Mouse (Mus musculus): ENCODE data around the gene Crybb2. TPM values are rescaled to one million over a fixed set of nuclear protein-coding genes. Genes with fewer than 3 reads are reported as not detected.

Gene Crybb2
- polyA plus RNA-seq, 1 experiment from 2014 or later: not detected

- no peak within 1 kb of the TSS for H3K9ac ChIP-seq (ENCODE audit: low read depth, low read length)
- TF ChIP-seq CTCF (IDR thresholded peaks at IDR 0.05; ENCODE audit: low read depth): no peak
- H3K27me3 ChIP-seq (ENCODE audit: insufficient read depth, low read length): no peaks in the 10 kb centered on the region
- no peak within 1 kb of the TSS for H3K4me3 ChIP-seq (replicated peaks; ENCODE audit: low read depth, low read length)
- no peak within 1 kb of the TSS for H3K27ac ChIP-seq
- H3K4me1 ChIP-seq (replicated peaks; ENCODE audit: insufficient read depth, low read length): no peaks in the 10 kb centered on the region
- DNase-seq (ENCODE audit: low spot score): no peak
- H3K36me3 ChIP-seq (ENCODE audit: insufficient read depth, low read length): no peaks in the 10 kb centered on the region
- ATAC-seq (replicated peaks; ENCODE audit: low FRiP score, low read depth): peak; percentile 22; the same call in 1 of the 2 replicates
- H3K4me2 ChIP-seq (ENCODE audit: low read length): no peak within 1 kb of the TSS
- WGBS: 61% methylated on average over 8 of the region's 8 CpGs
- 0 out of 2 replicates have a peak, but pooled peaks cover 3% of the 10 kb centered on the region for H3K9me3 ChIP-seq (replicated peaks; ENCODE audit: low read length)
These were observed 11.5 kb upstream of the Crybb2 start, which contains the start of gene Crybb3 for GRCm38 (mm10) chr5:113081439-113081838. TSS of gene Crybb3 (minus strand) at chr5:113081584.

- Histone ChIP-seq H3K36me3 (ENCODE audit: insufficient read depth, low read length) (no peaks in the 10 kb centered on the region), H3K9ac (ENCODE audit: low read depth, low read length) (no peak overlapping the region), H3K27me3 (ENCODE audit: insufficient read depth, low read length) (no peaks in the 10 kb centered on the region), H3K4me2 (ENCODE audit: low read length) (no peak overlapping the region), H3K9me3 (replicated peaks; ENCODE audit: low read length) (0 out of 2 replicates have a peak, but pooled peaks cover 3% of the 10 kb centered on the region), H3K4me3 (replicated peaks; ENCODE audit: low read depth, low read length) (no peak overlapping the region), H3K27ac (no peak overlapping the region), H3K4me1 (replicated peaks; ENCODE audit: insufficient read depth, low read length) (no peaks in the 10 kb centered on the region)
- no peak for TF ChIP-seq CTCF (IDR thresholded peaks at IDR 0.05; ENCODE audit: low read depth)
- ATAC-seq (replicated peaks; ENCODE audit: low FRiP score, low read depth) (no peak), DNase-seq (ENCODE audit: low spot score) (no peak)
- 83% methylated on average over 9 of the region's 9 CpGs for WGBS
These were observed 11.1 kb upstream of the Crybb2 start for GRCm38 (mm10) chr5:113081020-113081419.

DNA sequence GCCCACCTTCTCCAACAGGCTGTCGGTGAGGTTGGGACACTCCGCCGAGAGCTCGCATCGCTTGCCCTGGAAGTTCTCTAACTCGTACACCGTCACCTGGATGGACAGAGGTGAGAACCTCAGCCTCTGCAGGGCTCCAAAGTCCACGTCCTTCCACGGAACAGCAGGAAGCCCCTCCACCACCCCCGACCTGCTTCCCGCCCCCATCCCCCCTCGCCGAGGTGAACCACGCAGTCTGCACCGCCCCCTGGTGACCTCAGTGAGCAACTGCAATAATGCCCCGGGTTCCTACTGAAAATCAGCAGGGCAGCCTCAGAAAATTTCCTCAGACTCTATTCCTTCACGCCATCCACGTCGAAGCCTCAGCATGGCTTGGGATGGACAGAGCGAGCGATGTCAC, 9.9 kb upstream of the Crybb2 start:
- Histone ChIP-seq H3K36me3 (ENCODE audit: insufficient read depth, low read length) (no peaks in the 10 kb centered on the region), H3K27ac (no peak overlapping the region), H3K9ac (ENCODE audit: low read depth, low read length) (no peak overlapping the region), H3K4me3 (replicated peaks; ENCODE audit: low read depth, low read length) (no peak overlapping the region), H3K4me2 (ENCODE audit: low read length) (no peak overlapping the region), H3K9me3 (replicated peaks; ENCODE audit: low read length) (0 out of 2 replicates have a peak, but pooled peaks cover 3% of the 10 kb centered on the region), H3K4me1 (replicated peaks; ENCODE audit: insufficient read depth, low read length) (no peaks in the 10 kb centered on the region), H3K27me3 (ENCODE audit: insufficient read depth, low read length) (no peaks in the 10 kb centered on the region)
- peak; percentile 64 for TF ChIP-seq CTCF (IDR thresholded peaks at IDR 0.05; ENCODE audit: low read depth)
- 29% methylated on average over 21 of the region's 21 CpGs for WGBS
- DNase-seq (ENCODE audit: low spot score) (peak; percentile 51), ATAC-seq (replicated peaks; ENCODE audit: low FRiP score, low read depth) (no peak)

- TF ChIP-seq CTCF (IDR thresholded peaks at IDR 0.05; ENCODE audit: low read depth): peak; percentile 67
- H3K4me1 ChIP-seq (replicated peaks; ENCODE audit: insufficient read depth, low read length): no peaks in the 10 kb centered on the region
- peak; percentile 20 for DNase-seq (ENCODE audit: low spot score)
- H3K36me3 ChIP-seq (ENCODE audit: insufficient read depth, low read length): no peaks in the 10 kb centered on the region
- H3K27ac ChIP-seq: no peak overlapping the region
- no peaks in the 10 kb centered on the region for H3K27me3 ChIP-seq (ENCODE audit: insufficient read depth, low read length)
- no peak overlapping the region for H3K4me2 ChIP-seq (ENCODE audit: low read length)
- ATAC-seq (replicated peaks; ENCODE audit: low FRiP score, low read depth): no peak
- no peaks in the 10 kb centered on the region for H3K9me3 ChIP-seq (replicated peaks; ENCODE audit: low read length)
- 70% methylated on average over 5 of the region's 5 CpGs for WGBS
- no peak overlapping the region for H3K9ac ChIP-seq (ENCODE audit: low read depth, low read length)
- no peak overlapping the region for H3K4me3 ChIP-seq (replicated peaks; ENCODE audit: low read depth, low read length)
These were observed 8.8 kb upstream of the Crybb2 start for GRCm38 (mm10) chr5:113078686-113079085.

DNA sequence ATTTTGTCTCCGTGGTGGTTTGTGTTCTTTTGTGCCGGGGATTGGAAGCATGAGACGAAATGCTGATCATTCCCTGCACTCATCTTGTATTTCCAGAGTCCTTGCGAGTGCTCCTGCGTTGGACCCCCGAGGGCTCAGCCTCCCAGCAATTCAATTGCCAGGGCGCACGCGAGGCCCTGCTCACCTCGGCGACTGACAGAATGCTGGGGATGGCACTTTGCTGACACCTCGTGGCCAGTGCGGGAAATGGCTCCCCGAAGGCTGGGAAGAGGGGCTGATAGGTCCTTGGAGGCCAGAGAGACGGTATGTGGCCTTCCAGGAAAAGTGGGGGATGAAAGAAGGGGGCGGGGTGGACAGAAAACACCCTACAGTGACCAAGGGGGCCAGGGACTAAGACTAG, 15.6 kb downstream of the Crybb2 start:
- H3K4me3 ChIP-seq (replicated peaks; ENCODE audit: low read depth, low read length): no peak overlapping the region
- H3K4me1 ChIP-seq (replicated peaks; ENCODE audit: insufficient read depth, low read length): no peaks in the 10 kb centered on the region
- peak; percentile 98 for TF ChIP-seq CTCF (IDR thresholded peaks at IDR 0.05; ENCODE audit: low read depth)
- ATAC-seq (replicated peaks; ENCODE audit: low FRiP score, low read depth): no peak
- no peak overlapping the region for H3K4me2 ChIP-seq (ENCODE audit: low read length)
- WGBS: 3% methylated on average over 16 of the region's 16 CpGs
- no peaks in the 10 kb centered on the region for H3K27me3 ChIP-seq (ENCODE audit: insufficient read depth, low read length)
- no peak overlapping the region for H3K27ac ChIP-seq
- H3K9me3 ChIP-seq (replicated peaks; ENCODE audit: low read length): no peaks in the 10 kb centered on the region
- H3K36me3 ChIP-seq (ENCODE audit: insufficient read depth, low read length): no peaks in the 10 kb centered on the region
- H3K9ac ChIP-seq (ENCODE audit: low read depth, low read length): no peak overlapping the region
- DNase-seq (ENCODE audit: low spot score): peak; percentile 76

DNA sequence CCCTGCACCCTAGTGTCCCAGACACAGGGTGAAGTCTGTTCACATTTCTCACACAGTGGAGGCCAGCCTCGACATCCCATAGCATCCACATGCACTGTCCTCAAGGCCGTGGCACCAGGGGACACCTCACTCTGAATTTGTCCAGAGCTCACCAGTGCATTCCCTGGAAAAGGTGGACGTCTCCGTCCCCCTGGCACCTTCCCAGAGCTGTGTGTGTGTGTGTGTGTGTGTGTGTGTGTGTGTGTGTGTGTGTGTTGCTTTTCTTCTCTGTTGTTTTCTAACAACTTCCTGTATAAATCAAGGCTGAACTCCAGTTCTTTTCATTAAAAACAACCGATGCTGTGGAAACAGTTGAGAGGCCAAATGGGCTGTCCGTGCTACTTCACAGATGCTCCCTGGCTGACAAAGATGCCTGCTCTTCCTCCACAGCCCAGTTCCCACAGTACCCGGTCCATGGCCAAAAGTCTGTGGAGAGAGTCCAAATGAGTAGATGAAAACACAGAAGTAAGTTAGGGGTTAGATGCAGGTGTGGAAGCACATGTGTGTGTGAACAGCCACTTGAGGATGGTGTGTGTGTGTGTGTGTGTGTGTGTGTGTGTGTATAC, 19.2 kb downstream of the Crybb2 start:
- Histone ChIP-seq H3K36me3 (ENCODE audit: insufficient read depth, low read length) (no peaks in the 10 kb centered on the region), H3K4me2 (ENCODE audit: low read length) (no peak overlapping the region), H3K27me3 (ENCODE audit: insufficient read depth, low read length) (no peaks in the 10 kb centered on the region), H3K27ac (no peak overlapping the region), H3K4me1 (replicated peaks; ENCODE audit: insufficient read depth, low read length) (no peaks in the 10 kb centered on the region), H3K9me3 (replicated peaks; ENCODE audit: low read length) (no peaks in the 10 kb centered on the region), H3K9ac (ENCODE audit: low read depth, low read length) (no peak overlapping the region), H3K4me3 (replicated peaks; ENCODE audit: low read depth, low read length) (no peak overlapping the region)
- ATAC-seq (replicated peaks; ENCODE audit: low FRiP score, low read depth): no peak
- whole genome bisulfite sequencing: 41% methylated on average over 7 of the region's 7 CpGs
- TF ChIP-seq CTCF (IDR thresholded peaks at IDR 0.05; ENCODE audit: low read depth): no peak
- DNase-seq (ENCODE audit: low spot score): no peak

- no peak for ATAC-seq (replicated peaks; ENCODE audit: low FRiP score, low read depth)
- no peak overlapping the region for H3K4me3 ChIP-seq (replicated peaks; ENCODE audit: low read depth, low read length)
- no peak overlapping the region for H3K27ac ChIP-seq
- no peak overlapping the region for H3K4me2 ChIP-seq (ENCODE audit: low read length)
- H3K36me3 ChIP-seq (ENCODE audit: insufficient read depth, low read length): no peaks in the 10 kb centered on the region
- H3K4me1 ChIP-seq (replicated peaks; ENCODE audit: insufficient read depth, low read length): no peaks in the 10 kb centered on the region
- no peaks in the 10 kb centered on the region for H3K27me3 ChIP-seq (ENCODE audit: insufficient read depth, low read length)
- H3K9ac ChIP-seq (ENCODE audit: low read depth, low read length): no peak overlapping the region
- no peaks in the 10 kb centered on the region for H3K9me3 ChIP-seq (replicated peaks; ENCODE audit: low read length)
- no peak for TF ChIP-seq CTCF (IDR thresholded peaks at IDR 0.05; ENCODE audit: low read depth)
- DNase-seq (ENCODE audit: low spot score): no peak
These were observed 20.0 kb downstream of the Crybb2 start for GRCm38 (mm10) chr5:113049876-113050275.
